Mouse (Mus musculus): ENCODE data around the gene Cd46.

DNA sequence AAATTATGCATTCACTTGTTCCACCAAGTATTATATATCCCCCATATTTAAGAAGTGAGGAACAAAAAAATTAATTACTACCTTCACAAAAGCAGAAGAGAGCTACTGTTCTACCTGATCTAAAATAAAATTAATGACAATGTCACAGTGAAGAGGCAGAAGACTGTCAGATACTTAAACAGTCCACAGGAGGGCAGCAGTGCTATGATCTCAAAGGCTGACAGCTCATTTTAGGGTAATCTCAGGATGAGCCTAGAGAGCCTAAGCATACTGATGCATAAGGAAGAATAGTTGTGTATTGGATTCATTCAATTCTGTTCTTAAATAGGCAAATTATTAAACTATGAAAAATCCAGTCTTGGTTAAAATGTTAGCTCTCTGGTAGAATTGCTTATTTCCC lies 51.6 kb downstream of the Cd46 start:
- TF ChIP-seq POLR2A (IDR thresholded peaks at IDR 0.05; ENCODE audit: insufficient read depth, low read length) (no peak), CTCF (IDR thresholded peaks at IDR 0.05; ENCODE audit: low read depth, low read length) (no peak)
